Mouse (Mus musculus) liver, adult 2 months (tissue): ENCODE measurements around the gene Rufy3. TPM values are rescaled to one million over a fixed set of nuclear protein-coding genes. Genes with fewer than 3 reads are reported as not detected.
A peak's percentile ranks its signal among the peaks of the same experiment; 100 is the strongest.

Experiments
- DNase-seq: peaks from one replicate; pipeline ENCODE4 v3.0.0-alpha.2; 2011; ENCODE audit warnings: low read depth, low spot score; ENCODE audit errors: extremely low read depth
- H3K27ac ChIP-seq: fragments of 200-500 bp; replicated peaks from 2 replicates; pipeline ENCODE4 v1.5.1; 2012; ENCODE audit warnings: low read depth, mild to moderate bottlenecking, control low read depth, inconsistent platforms, low read length; ENCODE audit not compliant: insufficient read depth
- H3K27me3 ChIP-seq: fragments of 200-500 bp; 2 replicates; pipeline ENCODE4 v1.6.1; 2012; ENCODE audit warnings: mild to moderate bottlenecking, moderate library complexity, low read length, inconsistent platforms; ENCODE audit not compliant: control insufficient read depth, insufficient read depth
- H3K36me3 ChIP-seq: fragments of 200-500 bp; 2 replicates; pipeline ENCODE4 v1.6.1; 2012; ENCODE audit warnings: low read length, inconsistent platforms; ENCODE audit not compliant: control insufficient read depth, insufficient read depth
- H3K4me1 ChIP-seq: fragments of 200-500 bp; 2 replicates; pipeline ENCODE4 v1.6.1; 2011; ENCODE audit warnings: low read length; ENCODE audit not compliant: control insufficient read depth, insufficient read depth
- H3K4me3 ChIP-seq: fragments of 200-500 bp; 2 replicates; pipeline ENCODE4 v1.5.1; 2011; ENCODE audit warnings: low read depth, mild to moderate bottlenecking, control low read depth, low read length, moderate library complexity; ENCODE audit not compliant: insufficient read depth
- H3K79me2 ChIP-seq: fragments of 200-500 bp; 2 replicates; pipeline ENCODE4 v1.6.1; 2012; ENCODE audit warnings: inconsistent platforms, mild to moderate bottlenecking, low read length, moderate library complexity; ENCODE audit not compliant: control insufficient read depth, insufficient read depth
- H3K9ac ChIP-seq: fragments of 200-500 bp; 2 replicates; pipeline ENCODE4 v1.6.1; 2012; ENCODE audit warnings: low read depth, mild to moderate bottlenecking, control low read depth, inconsistent platforms, low read length
- CTCF ChIP-seq: fragments of 200-500 bp; IDR thresholded peaks from 2 replicates; pipeline ENCODE4 v1.5.1; 2011; ENCODE audit warnings: low read depth, low read length, control low read depth
- POLR2A ChIP-seq: fragments of 200-500 bp; IDR thresholded peaks from 2 replicates; pipeline ENCODE4 v1.6.1; 2011; ENCODE audit warnings: low read length, control low read depth; ENCODE audit not compliant: insufficient read depth; ENCODE audit errors: extremely low read depth
- WGBS: fragments of 180-500 bp; shearing (Covaris S2); methylation state at CpG from one replicate; pipeline ENCODE4 v1.1.7; 2018; 5-methylcytosine and 5-hydroxymethylcytosine counted together
- polyA plus RNA-seq: library from polyadenylated mRNA; depleted of rRNA; stranded (reverse); fragments of >200 nt; gene quantifications from 2 replicates; pipeline ENCODE4 v1.2.3, GENCODE M21; 2012
- total RNA-seq: library from RNA; depleted of rRNA; stranded (reverse); fragments of >200 nt; gene quantifications from 2 replicates; pipeline ENCODE4 v1.2.3, GENCODE M21; 2014

The Rufy3 gene
- total and polyA plus RNA-seq, 2 experiments = 9.7 to 31.6 TPM

DNA sequence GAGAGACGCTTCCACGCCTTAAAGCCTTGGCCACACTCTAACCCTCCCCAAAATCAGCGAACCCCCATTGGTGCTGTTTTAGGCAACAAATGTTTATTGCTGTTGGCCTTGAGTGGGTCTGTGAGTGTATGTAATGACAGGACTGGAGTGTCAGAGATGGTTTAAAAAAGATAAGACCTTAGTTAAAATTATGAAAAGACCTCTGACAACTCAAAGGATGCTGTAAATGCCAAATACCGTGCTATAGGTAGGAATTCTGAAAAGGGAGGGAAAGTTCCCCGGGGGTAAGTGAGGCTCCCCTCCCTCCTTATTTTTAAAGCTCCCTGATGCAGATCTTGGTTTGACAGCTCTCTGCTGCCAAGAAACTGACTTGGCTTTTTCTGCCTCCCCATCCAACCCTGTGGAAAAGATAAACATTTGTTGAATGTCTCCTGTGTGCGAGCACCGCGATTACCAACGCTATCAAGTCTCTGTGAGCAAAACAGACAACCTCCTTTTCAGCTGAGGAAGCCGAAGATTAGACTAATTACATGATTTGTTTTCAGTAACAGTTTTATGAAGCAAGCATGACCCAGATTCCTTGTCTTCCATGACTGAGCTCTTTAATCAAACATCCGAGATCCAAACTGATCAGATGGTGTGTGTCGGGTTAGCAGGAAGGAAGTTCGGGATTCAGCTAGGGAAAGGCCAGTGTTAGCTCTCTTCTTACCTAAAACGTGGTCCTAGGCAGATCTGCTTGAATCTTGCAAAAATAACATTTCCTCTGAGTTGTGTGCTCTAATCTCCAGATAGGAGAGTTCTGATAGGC, 1.4 kb downstream of the Rufy3 start:
- DNase-seq = peak; percentile 60
- TF ChIP-seq POLR2A (no peak), CTCF (no peak)
- Histone ChIP-seq H3K36me3 (peaks cover 3% of the 10 kb centered on the region; the same call in 1 of the 2 replicates), H3K27ac (peak overlapping the region; percentile 91), H3K9ac (peak overlapping the region; percentile 98), H3K4me3 (peak overlapping the region; percentile 77), H3K27me3 (no peaks in the 10 kb centered on the region), H3K4me1 (peaks cover 6% of the 10 kb centered on the region), H3K79me2 (peaks cover 21% of the 10 kb centered on the region; the same call in 1 of the 2 replicates)
- under 1% methylated on average over 14 of the region's 14 CpGs for WGBS

DNA sequence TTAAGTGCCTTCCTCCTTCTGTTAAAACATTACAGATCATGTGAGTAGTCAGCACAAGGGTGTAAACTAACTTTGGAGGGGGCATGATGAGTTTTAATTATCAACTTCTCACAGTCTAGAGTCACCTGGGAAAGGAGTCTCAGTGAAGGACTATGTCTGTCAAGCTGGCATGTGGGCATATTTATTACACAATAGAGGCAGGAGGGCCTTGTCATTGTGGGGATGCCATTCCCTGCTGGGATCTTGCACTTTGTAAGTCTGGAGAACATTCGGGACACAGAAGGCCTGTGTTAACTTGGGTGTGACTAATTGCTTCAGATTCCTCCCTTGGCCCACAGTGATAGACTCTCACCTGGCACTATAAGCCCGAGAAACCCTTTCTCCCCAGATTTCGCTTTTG, 4.7 kb downstream of the Rufy3 start:
- no peak overlapping the region for H3K4me3 ChIP-seq
- H3K36me3 ChIP-seq = peaks cover 3% of the 10 kb centered on the region; the same call in 1 of the 2 replicates
- TF ChIP-seq POLR2A (no peak), CTCF (no peak)
- H3K27ac ChIP-seq = no peak overlapping the region
- no peak overlapping the region for H3K9ac ChIP-seq
- DNase-seq = no peak
- H3K4me1 ChIP-seq = peaks cover 4% of the 10 kb centered on the region; the same call in 1 of the 2 replicates
- H3K79me2 ChIP-seq = peaks cover 36% of the 10 kb centered on the region; the same call in 1 of the 2 replicates
- H3K27me3 ChIP-seq = no peaks in the 10 kb centered on the region
- 88% methylated on average over 3 of the region's 3 CpGs for WGBS

DNA sequence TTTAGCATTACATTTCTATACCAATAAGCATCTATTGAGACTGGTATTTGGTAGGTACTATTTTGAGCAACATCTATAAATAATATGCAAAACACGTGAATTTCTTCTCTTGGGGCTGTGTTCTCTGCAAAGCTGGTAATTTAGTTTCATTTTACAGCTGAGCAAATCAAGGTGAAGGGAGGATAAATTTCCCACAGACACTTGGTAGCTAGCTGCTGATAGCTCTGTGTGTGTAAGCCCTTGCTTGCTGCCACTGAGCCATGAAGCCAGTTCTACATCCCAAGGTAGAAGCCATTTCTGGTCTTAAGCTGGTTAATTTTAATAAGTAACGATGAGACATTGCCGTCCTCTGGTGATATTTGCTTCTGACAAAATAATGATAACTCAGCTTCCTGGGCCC, 10.0 kb downstream of the Rufy3 start:
- DNase-seq = no peak
- H3K27ac ChIP-seq = no peak overlapping the region
- peaks cover 33% of the 10 kb centered on the region; the same call in 1 of the 2 replicates for H3K79me2 ChIP-seq
- TF ChIP-seq CTCF (no peak), POLR2A (no peak)
- 85% methylated on average over 3 of the region's 3 CpGs for WGBS
- H3K27me3 ChIP-seq = no peaks in the 10 kb centered on the region
- no peak overlapping the region for H3K4me3 ChIP-seq
- peaks cover 3% of the 10 kb centered on the region; the same call in 1 of the 2 replicates for H3K36me3 ChIP-seq
- no peak overlapping the region for H3K9ac ChIP-seq
- H3K4me1 ChIP-seq = no peaks in the 10 kb centered on the region

DNA sequence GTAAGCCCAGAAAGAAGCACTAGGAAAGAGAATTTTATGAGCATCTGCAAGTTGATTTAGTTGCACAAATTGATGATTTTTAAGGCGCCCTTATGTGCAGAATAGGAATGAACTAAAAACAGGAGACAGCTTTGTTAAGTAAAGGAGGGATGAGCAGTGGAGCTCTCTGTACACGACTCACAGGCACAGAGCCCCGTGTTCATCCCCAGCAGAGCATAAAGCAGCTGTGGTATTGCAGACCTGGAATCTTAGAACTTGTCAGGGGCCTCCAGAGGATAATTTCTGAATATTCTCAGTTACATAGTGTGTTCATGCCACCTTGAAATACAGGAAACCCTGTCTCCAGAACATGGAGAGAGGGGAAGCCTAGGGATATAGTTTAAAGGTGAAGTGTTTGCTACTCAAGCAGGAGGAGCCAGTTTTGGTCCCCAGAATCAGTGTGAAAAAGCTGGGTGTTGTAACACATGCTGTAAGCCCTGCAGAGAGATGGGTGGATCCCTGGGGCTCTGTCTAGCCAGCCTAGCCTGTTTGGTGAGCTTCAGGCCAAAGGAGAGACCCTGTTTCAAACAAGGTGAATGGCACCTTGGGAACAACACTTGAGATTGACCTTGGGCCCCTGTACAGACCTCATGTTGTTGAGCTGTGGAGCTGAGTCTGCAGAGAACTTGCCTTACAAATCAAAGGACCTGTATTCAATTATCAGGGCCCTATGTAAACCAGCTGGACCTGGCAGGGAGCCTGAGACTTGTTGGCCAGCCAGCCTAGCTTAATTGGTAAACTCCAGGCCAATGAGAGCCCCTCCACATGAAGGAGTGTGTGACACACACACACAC, 10.9 kb downstream of the Rufy3 start:
- peaks cover 30% of the 10 kb centered on the region; the same call in 1 of the 2 replicates for H3K79me2 ChIP-seq
- no peak overlapping the region for H3K27ac ChIP-seq
- peaks cover under 1% of the 10 kb centered on the region; the same call in 1 of the 2 replicates for H3K36me3 ChIP-seq
- DNase-seq = no peak
- no peak overlapping the region for H3K4me3 ChIP-seq
- 69% methylated on average over 3 of the region's 3 CpGs for WGBS
- no peak overlapping the region for H3K9ac ChIP-seq
- no peaks in the 10 kb centered on the region for H3K4me1 ChIP-seq
- TF ChIP-seq CTCF (no peak), POLR2A (no peak)
- no peaks in the 10 kb centered on the region for H3K27me3 ChIP-seq

DNA sequence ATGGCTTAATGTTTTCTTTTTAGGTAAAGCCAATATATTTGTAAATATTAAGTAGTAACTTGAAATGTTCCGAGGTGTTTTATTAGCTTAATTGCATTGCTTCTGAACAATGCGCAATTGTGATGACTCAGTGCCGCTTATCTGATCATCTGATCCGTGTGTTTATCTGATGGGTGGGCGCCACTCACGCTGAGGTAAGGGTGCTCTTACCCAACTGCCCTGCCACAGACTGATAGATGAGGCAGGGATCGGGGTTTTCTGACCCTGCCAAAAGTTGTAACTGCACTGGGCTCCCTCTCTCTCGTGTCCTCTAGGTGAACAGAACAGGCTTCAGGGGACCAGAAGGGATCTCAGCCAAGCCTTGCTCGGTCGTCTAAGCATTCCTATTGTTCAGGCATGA, 15.8 kb downstream of the Rufy3 start:
- H3K36me3 ChIP-seq = no peaks in the 10 kb centered on the region
- H3K79me2 ChIP-seq = peaks cover 21% of the 10 kb centered on the region
- H3K4me1 ChIP-seq = peaks cover 10% of the 10 kb centered on the region
- TF ChIP-seq CTCF (no peak), POLR2A (no peak)
- H3K27me3 ChIP-seq = no peaks in the 10 kb centered on the region
- 51% methylated on average over 10 of the region's 10 CpGs for WGBS
- no peak overlapping the region for H3K4me3 ChIP-seq
- no peak overlapping the region for H3K27ac ChIP-seq
- no peak overlapping the region for H3K9ac ChIP-seq
- no peak for DNase-seq
